Mouse (Mus musculus) midbrain, embryonic 16.5 days (tissue): ENCODE measurements at regions not wholly inside any gene's neighbourhood (a gene's known extent, or its start where the extent isn't known, plus 50 kb on each side); places are given as distances from the start of the nearest gene placed in this dataset.

Experiments used
- ATAC-seq: fragments of 200-750 bp; cut with Nextera tagmentation; 2 replicates; pipeline ENCODE4 v1.8.0; 2017; ENCODE audit warnings: moderate TSS enrichment
- H3K27ac ChIP-seq: fragments of 300-500 bp; sonication (generic); 2 replicates; pipeline ENCODE4 v1.5.1; 2014; ENCODE audit warnings: mild to moderate bottlenecking, low read length, mixed read lengths
- H3K27me3 ChIP-seq: fragments of 300-500 bp; sonication (generic); 2 replicates; pipeline ENCODE4 v1.6.1; 2014; ENCODE audit warnings: low read depth, low read length, mixed read lengths; ENCODE audit not compliant: control insufficient read depth, insufficient read depth
- H3K36me3 ChIP-seq: fragments of 300-500 bp; sonication (generic); 2 replicates; pipeline ENCODE4 v1.6.1; 2014; ENCODE audit warnings: mild to moderate bottlenecking, low read length, moderate library complexity, mixed read lengths; ENCODE audit not compliant: control insufficient read depth, insufficient read depth
- H3K4me1 ChIP-seq: fragments of 300-500 bp; sonication (generic); 2 replicates; pipeline ENCODE4 v1.6.1; 2014; ENCODE audit warnings: mild to moderate bottlenecking, low read length, mixed read lengths; ENCODE audit not compliant: control insufficient read depth, insufficient read depth
- H3K4me2 ChIP-seq: fragments of 300-500 bp; sonication (generic); 2 replicates; pipeline ENCODE4 v1.6.1; 2014; ENCODE audit warnings: mild to moderate bottlenecking, low read length, mixed read lengths
- H3K4me3 ChIP-seq: fragments of 300-500 bp; sonication (generic); 2 replicates; pipeline ENCODE4 v1.5.1; 2014; ENCODE audit warnings: low read depth, mild to moderate bottlenecking, low read length, moderate library complexity, mixed read lengths
- H3K9ac ChIP-seq: fragments of 300-500 bp; sonication (generic); 2 replicates; pipeline ENCODE4 v1.6.1; 2014; ENCODE audit warnings: low read depth, low read length, mixed read lengths
- H3K9me3 ChIP-seq: fragments of 300-500 bp; sonication (generic); replicated peaks from 2 replicates; pipeline ENCODE4 v1.6.1; 2014; ENCODE audit warnings: mild to moderate bottlenecking, low read length, mixed read lengths; ENCODE audit not compliant: control insufficient read depth, poor library complexity, severe bottlenecking
- WGBS: fragments of 180-500 bp; shearing (Covaris S2); extraction: QIAGEN DNeasy Blood & Tissue Kit; methylation state at CpG from one replicate; pipeline ENCODE4 v1.1.7; 2014; 5-methylcytosine and 5-hydroxymethylcytosine counted together

DNA sequence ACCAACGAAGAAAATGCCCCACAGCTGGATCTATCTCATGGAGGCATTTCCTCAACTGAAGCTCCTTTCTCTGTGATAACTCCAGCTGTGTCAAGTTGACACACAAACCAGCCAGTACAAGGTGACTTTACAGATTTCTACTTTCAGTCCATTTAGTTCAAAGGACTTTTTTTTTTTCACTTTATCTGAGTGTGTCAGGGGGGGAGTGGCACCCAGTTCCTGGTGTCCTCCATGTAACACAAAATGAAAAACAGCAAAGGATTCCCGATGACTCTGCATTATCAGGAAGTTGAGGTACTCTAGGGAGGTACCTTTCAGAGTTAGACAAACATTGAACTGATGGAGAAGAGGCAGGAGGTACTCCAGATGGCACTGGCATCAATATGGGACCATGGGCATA, 87.4 kb downstream of the Il12a start:
- no peaks in the 10 kb centered on the region; the same call in 1 of the 2 replicates for H3K4me1 ChIP-seq
- WGBS: 63% methylated on average over 2 of the region's 2 CpGs
- H3K36me3 ChIP-seq: no peaks in the 10 kb centered on the region
- H3K9ac ChIP-seq: no peak overlapping the region
- H3K27me3 ChIP-seq: no peaks in the 10 kb centered on the region
- H3K27ac ChIP-seq: no peak overlapping the region
- H3K4me2 ChIP-seq: no peak overlapping the region
- ATAC-seq: no peak
- H3K9me3 ChIP-seq: no peaks in the 10 kb centered on the region
- H3K4me3 ChIP-seq: no peak overlapping the region

DNA sequence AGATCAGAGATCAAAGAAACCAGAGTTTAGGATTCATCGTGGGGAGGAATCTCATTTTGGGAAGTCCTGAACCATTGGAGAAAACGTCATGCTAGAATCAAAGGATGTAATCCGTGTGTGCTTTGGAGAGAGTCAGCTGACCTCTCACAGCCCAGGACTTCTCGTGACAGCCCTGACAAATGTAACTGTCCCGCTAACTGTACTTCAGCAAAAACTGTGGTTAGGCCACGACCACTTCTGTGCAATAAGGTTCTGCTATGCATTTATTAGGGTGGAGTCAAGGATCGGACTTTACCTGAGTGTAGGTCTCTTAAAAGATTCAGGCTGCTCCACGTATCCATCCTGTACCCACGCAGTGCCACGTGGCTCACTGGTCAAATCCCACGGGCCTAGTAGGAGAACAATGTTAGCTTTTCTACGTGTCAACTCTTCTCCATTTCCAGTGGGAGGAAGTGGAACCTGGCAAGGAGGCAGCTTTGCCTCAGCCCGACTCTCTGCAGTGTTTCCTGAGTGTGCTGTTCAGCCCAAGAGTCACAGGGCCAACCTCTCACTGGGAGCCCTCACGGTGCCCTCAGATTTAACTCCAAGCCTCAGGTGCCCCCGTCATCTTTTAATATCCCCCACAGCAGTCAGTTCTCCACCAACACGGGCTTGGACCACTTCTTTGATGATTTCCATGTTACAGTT, 88.1 kb downstream of the Il12a start:
- ATAC-seq: no peak
- no peak overlapping the region for H3K4me2 ChIP-seq
- H3K4me3 ChIP-seq: no peak overlapping the region
- H3K27ac ChIP-seq: no peak overlapping the region
- H3K27me3 ChIP-seq: no peaks in the 10 kb centered on the region
- WGBS: 88% methylated on average over 16 of the region's 16 CpGs
- H3K36me3 ChIP-seq: no peaks in the 10 kb centered on the region
- no peak overlapping the region for H3K9ac ChIP-seq
- no peaks in the 10 kb centered on the region for H3K9me3 ChIP-seq
- H3K4me1 ChIP-seq: no peaks in the 10 kb centered on the region; the same call in 1 of the 2 replicates

DNA sequence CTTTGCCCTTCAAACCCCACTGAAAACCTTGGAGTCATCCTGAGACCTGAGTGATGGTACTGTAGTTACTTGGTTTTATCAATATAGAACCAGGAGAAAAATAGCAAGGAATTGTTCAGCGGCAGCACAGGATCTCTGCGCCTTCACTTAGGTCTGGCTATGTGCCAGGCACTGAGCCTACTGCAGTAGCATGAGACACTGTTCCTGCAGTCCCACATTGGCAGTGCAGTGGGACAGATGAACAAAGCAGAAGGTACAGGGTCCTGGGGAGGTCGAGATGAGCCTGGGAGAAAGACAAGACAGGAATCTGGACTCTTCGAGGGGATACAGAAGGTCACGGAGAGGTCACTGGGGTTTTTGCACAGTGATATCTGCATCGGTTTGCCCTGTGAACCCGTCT, 88.5 kb upstream of the 1110032F04Rik start:
- no peak for ATAC-seq
- no peaks in the 10 kb centered on the region for H3K36me3 ChIP-seq
- 63% methylated on average over 7 of the region's 7 CpGs for WGBS
- H3K27me3 ChIP-seq: no peaks in the 10 kb centered on the region
- no peaks in the 10 kb centered on the region; the same call in 1 of the 2 replicates for H3K4me1 ChIP-seq
- H3K9ac ChIP-seq: no peak overlapping the region
- H3K4me2 ChIP-seq: no peak overlapping the region
- H3K27ac ChIP-seq: no peak overlapping the region
- H3K9me3 ChIP-seq: no peaks in the 10 kb centered on the region
- no peak overlapping the region for H3K4me3 ChIP-seq

DNA sequence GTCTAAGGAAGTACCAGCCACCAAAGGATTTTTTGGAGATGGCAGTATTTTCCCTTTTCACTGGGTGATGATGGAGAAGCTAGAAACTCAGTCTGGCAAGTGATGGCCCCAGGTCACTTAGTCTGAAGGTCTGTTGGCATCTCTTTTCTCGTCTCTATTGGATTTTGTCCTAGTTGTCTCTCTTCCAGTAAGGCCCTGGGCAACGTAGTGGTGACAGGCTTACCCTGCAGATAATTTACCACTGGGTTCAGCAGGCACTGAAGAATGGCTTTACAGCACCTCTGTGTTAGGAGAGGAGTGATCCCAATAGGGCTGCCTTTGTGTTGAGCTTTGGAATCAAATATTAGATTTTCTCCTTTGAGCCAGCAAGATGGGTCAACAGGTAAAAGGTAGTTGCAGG, 87.9 kb upstream of the 1110032F04Rik start:
- Histone ChIP-seq H3K27me3 (no peaks in the 10 kb centered on the region), H3K4me1 (no peaks in the 10 kb centered on the region; the same call in 1 of the 2 replicates), H3K4me3 (no peak overlapping the region), H3K9ac (no peak overlapping the region), H3K4me2 (no peak overlapping the region), H3K9me3 (no peaks in the 10 kb centered on the region), H3K36me3 (no peaks in the 10 kb centered on the region), H3K27ac (no peak overlapping the region)
- WGBS: 71% methylated on average over 2 of the region's 2 CpGs
- ATAC-seq: no peak

DNA sequence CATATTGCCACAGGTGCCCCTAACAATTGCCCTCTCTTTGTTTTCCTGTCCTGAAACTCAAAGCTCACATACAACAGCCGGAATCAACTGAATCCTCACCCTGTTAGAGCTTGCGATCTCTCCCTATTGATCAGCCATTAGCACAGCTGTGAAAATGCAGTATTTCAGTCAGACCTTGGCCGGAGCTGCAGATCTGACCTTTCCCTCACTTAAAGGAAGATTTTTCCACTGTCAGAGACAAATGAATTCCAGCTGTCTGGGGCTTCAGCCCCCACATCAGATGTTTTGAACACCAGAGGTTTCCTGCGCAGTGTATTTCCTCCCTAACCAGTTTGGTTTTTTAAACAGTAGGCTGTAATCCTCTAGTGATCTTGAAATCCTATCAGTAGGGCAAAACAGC, 87.0 kb upstream of the 1110032F04Rik start:
- no peaks in the 10 kb centered on the region for H3K9me3 ChIP-seq
- WGBS: 69% methylated on average over 4 of the region's 4 CpGs
- no peak overlapping the region for H3K4me2 ChIP-seq
- H3K9ac ChIP-seq: no peak overlapping the region
- peaks cover 2% of the 10 kb centered on the region; the same call in 1 of the 2 replicates for H3K4me1 ChIP-seq
- H3K36me3 ChIP-seq: no peaks in the 10 kb centered on the region
- no peak overlapping the region for H3K27ac ChIP-seq
- no peak for ATAC-seq
- H3K4me3 ChIP-seq: no peak overlapping the region
- no peaks in the 10 kb centered on the region for H3K27me3 ChIP-seq

DNA sequence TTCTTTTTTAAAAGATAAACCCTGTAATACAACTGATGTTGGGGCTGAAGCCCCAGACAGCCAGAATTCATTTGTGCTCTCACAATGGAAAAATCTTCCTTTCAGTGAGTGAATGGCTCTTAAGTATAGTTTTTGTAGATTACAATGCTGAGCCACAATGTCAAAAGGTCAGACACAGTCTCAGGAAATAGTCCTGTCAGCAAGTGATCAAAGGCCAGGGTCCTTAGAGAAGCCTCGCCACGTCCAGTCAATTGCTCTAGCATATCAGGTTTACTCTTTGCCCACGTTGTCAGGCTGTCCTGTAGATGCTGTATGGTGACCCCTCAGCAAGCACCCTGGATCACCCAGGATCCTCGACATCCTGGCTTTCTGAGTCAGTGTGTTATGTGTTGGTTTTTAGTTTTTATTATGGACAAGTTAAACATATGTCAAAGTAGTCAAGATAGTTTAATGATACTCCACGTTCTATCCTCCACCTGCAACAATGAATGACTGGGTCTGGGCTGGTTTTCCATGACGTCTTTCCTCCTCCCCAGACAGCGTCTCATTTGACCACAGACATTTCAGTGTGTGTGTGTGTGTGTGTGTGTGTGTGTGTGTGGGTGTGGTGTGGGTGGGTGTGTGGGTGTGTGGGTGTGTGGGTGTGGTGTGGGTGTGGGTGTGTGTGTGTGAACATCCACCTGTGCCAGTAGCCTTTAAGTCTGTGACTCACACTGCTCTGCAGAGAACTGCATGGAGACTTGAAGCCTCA, 85.5 kb upstream of the 1110032F04Rik start:
- no peak overlapping the region for H3K27ac ChIP-seq
- no peak overlapping the region for H3K4me3 ChIP-seq
- H3K4me2 ChIP-seq: no peak overlapping the region
- 57% methylated on average over 7 of the region's 7 CpGs for WGBS
- no peak for ATAC-seq
- no peaks in the 10 kb centered on the region for H3K36me3 ChIP-seq
- H3K9me3 ChIP-seq: no peaks in the 10 kb centered on the region
- no peaks in the 10 kb centered on the region for H3K27me3 ChIP-seq
- no peak overlapping the region for H3K9ac ChIP-seq
- peaks cover 4% of the 10 kb centered on the region; the same call in 1 of the 2 replicates for H3K4me1 ChIP-seq

DNA sequence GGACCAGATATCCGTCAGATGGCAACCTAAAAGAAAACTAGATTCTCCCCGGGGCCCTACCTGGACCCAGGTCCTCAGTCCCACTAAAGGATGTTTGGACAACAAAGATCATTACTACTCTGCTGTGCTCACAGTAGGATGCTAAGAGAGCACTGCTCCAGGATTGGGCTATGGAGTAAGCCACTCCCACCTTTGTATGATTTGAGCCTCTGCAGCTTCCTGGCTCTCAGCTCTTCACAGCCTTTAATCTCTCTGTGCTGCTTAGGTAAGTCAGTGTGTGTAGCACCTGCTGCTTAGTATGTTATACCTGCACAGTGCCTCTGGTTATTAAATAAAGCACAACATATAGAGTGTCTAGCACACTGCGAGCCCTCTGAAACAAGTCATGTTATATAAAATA, 82.6 kb upstream of the 1110032F04Rik start:
- H3K4me2 ChIP-seq: no peak overlapping the region
- peaks cover 4% of the 10 kb centered on the region; the same call in 1 of the 2 replicates for H3K4me1 ChIP-seq
- H3K9ac ChIP-seq: no peak overlapping the region
- H3K27me3 ChIP-seq: no peaks in the 10 kb centered on the region
- 85% methylated on average over 3 of the region's 3 CpGs for whole genome bisulfite sequencing
- H3K36me3 ChIP-seq: no peaks in the 10 kb centered on the region
- ATAC-seq: peak; percentile 29; the same call in 1 of the 2 replicates
- no peak overlapping the region for H3K27ac ChIP-seq
- no peak overlapping the region for H3K4me3 ChIP-seq
- H3K9me3 ChIP-seq: no peaks in the 10 kb centered on the region

DNA sequence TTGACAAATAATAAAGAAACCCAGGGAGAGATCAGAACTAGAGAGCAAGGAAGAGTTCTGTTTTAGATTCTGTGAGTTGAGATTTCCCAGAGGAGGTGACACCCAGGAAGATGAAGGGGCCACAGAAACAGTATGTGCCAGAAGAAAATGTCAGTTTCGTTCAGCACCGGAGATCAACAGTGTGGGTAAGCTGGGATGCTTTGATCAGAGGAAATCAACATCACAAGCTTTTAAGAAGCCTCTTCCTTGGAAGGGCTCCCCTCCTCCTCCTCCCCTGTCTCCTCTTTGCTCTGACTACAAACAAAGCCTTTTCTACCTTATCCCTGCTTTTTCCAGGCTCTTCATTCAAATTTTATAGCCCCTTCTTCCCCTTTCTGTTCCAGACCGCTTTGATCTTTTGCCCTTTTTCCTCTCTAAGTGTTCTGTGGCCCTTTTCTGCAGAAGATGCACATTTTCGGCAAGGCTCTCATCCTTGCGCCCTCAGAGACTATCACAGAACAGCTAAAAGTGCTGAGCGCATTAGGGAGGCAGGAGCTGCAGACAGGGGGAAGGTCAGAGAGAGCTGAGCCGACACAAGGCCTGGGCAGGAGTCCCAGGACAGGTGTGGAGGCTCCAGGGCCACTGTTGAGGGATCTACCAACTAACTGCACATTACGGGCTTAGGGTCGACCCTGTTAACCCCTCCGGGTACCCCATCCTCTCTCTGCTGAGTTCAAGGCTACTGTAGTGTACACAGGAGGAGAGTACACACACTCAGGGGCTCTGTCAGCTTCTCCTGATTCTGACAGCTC, 81.8 kb upstream of the 1110032F04Rik start:
- no peak overlapping the region for H3K4me2 ChIP-seq
- H3K36me3 ChIP-seq: no peaks in the 10 kb centered on the region
- H3K4me1 ChIP-seq: 0 out of 2 replicates have a peak, but pooled peaks cover 4% of the 10 kb centered on the region
- WGBS: 38% methylated on average over 10 of the region's 10 CpGs
- no peaks in the 10 kb centered on the region for H3K27me3 ChIP-seq
- 0 out of 2 replicates have a peak, but pooled peaks have one; percentile 54 for ATAC-seq
- no peaks in the 10 kb centered on the region for H3K9me3 ChIP-seq
- H3K4me3 ChIP-seq: no peak overlapping the region
- H3K27ac ChIP-seq: 0 out of 2 replicates have a peak overlapping the region, but pooled peaks have one; percentile 13
- H3K9ac ChIP-seq: no peak overlapping the region
